Mouse (Mus musculus): ENCODE data around the gene Cenpn. TPM values are rescaled to one million over a fixed set of nuclear protein-coding genes. Genes with fewer than 3 reads are reported as not detected.

Gene Cenpn
- polyA plus RNA-seq (2016; fragmentation: Nextera tagmentation; extraction: Ambion mirVana), result 48.3 and 62.6 TPM in 2 replicates

DNA sequence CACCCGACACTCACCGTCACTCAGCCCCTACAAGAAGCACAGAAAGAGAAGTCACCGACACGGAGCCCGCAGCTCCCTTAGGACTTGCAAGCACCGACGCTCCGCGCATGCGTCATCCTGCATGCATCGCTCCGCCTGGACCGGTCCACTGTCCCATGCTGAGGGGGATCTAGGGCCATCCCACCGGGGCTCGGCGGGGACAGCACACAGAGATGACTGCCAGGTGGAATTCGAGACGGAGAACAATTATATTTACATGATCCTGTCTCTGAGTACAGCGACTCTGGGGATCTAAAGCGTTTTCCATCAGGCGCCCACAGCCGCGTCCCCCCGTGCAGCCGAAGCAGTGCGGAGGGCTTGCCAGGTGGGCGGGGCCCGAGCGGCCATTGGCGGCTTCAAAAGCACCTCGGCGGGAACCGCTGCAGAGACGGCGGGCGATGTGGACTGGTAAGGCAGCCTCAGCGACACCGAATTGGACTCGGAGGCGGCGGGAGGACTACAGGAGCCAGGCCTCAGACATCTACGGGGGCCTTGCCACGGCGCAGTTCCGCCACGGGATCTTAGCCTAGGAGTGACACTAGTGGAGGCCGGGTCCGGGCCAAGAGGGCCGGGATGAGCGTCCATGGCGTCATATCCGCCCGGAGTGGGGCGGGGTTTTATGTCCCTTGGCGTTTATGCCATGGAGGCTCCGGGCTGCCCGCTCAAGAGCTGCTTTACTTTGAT lies at the start of gene Cenpn, which contains the start of gene Cmc2:
Gene Cenpn, plus strand, starts transcription at position 394 of the 723 bp plus-strand sequence.
Gene Cmc2, minus strand, starts transcription at position 119 of the 723 bp plus-strand sequence.
- under 1% methylated on average over 57 of the region's 57 CpGs for WGBS
- peak; percentile 95 for DNase-seq (ENCODE audit: low spot score)
- H3K27me3 ChIP-seq (ENCODE audit: insufficient read depth, poor library complexity, severe bottlenecking), result no peaks in the 10 kb centered on the region
- no peaks in the 10 kb centered on the region for H3K9me3 ChIP-seq
- peaks cover 40% of the 10 kb centered on the region for H3K36me3 ChIP-seq
- H3K4me3 ChIP-seq, result peak within 1 kb of the TSS; percentile 90
- peak within 1 kb of the TSS; percentile 97 for H3K27ac ChIP-seq
- peaks cover 19% of the 10 kb centered on the region for H3K4me1 ChIP-seq (replicated peaks)

DNA sequence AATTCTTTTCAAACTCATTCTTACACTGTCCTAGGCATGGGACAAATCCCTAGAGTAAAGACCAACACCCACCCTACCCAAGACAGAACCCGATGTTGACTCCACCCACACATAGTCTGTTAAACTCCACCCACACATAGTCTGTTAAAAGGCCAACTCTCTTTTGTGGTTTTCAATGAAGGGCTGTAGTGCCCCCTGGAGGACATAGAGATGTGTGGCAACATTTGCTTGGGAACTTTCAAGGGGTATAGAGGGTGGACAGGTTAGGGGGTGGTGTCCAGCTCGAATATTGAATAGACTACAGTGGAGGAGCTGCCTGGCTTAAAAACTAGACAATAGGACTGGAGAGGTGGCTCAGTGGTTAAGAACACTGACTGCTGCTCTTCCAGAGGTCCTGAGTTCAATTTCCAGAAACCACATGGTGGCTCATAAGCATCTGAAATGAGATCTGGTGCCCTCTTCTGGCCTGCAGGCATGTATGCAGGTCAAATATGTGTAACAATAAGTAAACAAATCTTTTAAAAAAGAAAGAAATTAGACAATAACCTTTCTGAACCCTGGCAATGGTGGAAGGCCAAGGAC lies 48.7 kb upstream of the Cenpn start:
- no peaks in the 10 kb centered on the region for H3K27me3 ChIP-seq (ENCODE audit: insufficient read depth, poor library complexity, severe bottlenecking)
- WGBS, result 71% methylated on average over 2 of the region's 2 CpGs

DNA sequence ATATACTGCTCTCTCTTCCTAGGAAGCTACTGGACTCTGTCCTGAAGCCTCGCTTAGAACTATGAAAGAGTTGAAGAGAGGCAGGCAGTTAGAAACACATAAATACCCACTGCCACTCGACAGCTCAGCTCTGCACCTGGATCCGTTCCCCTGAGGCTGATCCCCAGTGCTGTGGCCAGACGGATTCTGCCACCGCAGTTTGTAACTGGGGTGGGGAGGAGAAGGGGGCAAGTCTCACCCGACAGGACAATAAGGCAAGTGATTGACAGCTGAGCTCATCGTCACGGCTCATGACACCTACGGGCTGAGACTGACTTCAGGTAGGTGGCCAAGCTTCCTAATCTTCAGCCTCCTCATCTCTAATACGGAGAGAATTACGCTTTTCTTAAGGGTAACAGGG lies 47.9 kb upstream of the Cenpn start:
- H3K27ac ChIP-seq, result no peak overlapping the region
- no peaks in the 10 kb centered on the region for H3K36me3 ChIP-seq
- no peak for DNase-seq (ENCODE audit: low spot score)
- H3K9me3 ChIP-seq, result peaks cover 3% of the 10 kb centered on the region; the same call in 1 of the 2 replicates
- H3K4me3 ChIP-seq, result no peak overlapping the region
- 83% methylated on average over 11 of the region's 11 CpGs for WGBS
- no peaks in the 10 kb centered on the region for H3K27me3 ChIP-seq (ENCODE audit: insufficient read depth, poor library complexity, severe bottlenecking)
- no peaks in the 10 kb centered on the region for H3K4me1 ChIP-seq (replicated peaks)

More for the DNA sequence above, 48.7 kb upstream of the Cenpn start:
- H3K27ac ChIP-seq, result no peak overlapping the region
- H3K4me1 ChIP-seq (replicated peaks), result no peaks in the 10 kb centered on the region
- no peak for DNase-seq (ENCODE audit: low spot score)
- peaks cover 3% of the 10 kb centered on the region; the same call in 1 of the 2 replicates for H3K9me3 ChIP-seq
- H3K36me3 ChIP-seq, result no peaks in the 10 kb centered on the region
- no peak overlapping the region for H3K4me3 ChIP-seq

DNA sequence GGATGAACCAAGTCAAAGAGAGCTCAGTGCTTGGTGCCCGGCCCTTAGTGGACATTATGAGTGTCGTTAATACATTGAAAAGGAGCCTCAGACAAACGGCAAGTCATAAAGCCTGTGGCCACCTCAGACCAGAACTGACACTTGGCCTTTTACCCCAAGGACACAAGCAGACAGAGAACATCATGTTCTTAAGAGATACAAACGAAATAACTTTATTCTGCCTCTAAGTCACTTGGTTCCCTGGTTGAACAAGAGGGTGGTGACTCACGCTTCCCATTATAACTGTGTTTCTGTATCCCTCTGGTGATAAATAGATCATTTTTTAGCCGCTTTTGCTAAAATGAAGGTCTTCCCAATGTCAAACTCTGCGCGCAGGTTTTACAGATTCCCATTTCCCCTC lies 47.5 kb upstream of the Cenpn start:
- Histone ChIP-seq H3K4me3 (no peak overlapping the region), H3K4me1 (replicated peaks) (no peaks in the 10 kb centered on the region), H3K27ac (no peak overlapping the region), H3K9me3 (peaks cover 3% of the 10 kb centered on the region; the same call in 1 of the 2 replicates), H3K36me3 (no peaks in the 10 kb centered on the region), H3K27me3 (ENCODE audit: insufficient read depth, poor library complexity, severe bottlenecking) (no peaks in the 10 kb centered on the region)
- 88% methylated on average over 8 of the region's 8 CpGs for WGBS
- no peak for DNase-seq (ENCODE audit: low spot score)

DNA sequence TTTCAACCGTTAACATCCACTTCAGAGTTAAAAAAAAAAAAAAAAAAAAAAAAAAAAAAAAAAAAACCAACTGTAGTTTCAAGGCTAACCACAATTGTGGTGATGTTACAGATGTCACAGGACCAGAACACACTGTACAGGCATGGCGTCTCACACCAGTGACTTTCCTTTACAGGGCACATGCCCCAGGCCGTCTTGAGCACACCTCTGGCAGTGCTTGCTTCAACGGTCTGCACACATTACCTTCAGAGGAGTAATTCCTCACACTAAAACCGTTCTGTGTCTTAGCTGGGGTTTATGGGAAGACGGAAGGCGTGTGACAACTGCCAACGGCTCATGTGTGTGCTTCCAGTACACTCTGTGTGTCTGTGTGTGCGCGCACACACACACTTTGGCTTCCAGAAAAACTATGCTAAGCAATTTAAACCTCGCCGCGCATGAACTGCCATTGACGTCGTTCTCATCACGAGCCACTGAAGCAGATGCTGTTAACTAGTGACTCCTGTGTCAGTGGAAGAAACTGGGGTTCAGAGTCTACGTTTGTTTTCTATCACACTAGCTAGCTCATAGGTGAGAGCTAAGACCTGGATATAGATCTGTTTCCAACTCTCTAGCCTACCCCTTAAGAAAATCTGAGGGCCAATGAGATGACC lies 45.6 kb upstream of the Cenpn start:
- H3K36me3 ChIP-seq, result no peaks in the 10 kb centered on the region
- 88% methylated on average over 17 of the region's 17 CpGs for whole genome bisulfite sequencing
- no peaks in the 10 kb centered on the region for H3K4me1 ChIP-seq (replicated peaks)
- no peak for DNase-seq (ENCODE audit: low spot score)
- no peaks in the 10 kb centered on the region for H3K27me3 ChIP-seq (ENCODE audit: insufficient read depth, poor library complexity, severe bottlenecking)
- H3K27ac ChIP-seq, result no peak overlapping the region
- no peak overlapping the region for H3K4me3 ChIP-seq
- peaks cover 3% of the 10 kb centered on the region; the same call in 1 of the 2 replicates for H3K9me3 ChIP-seq

DNA sequence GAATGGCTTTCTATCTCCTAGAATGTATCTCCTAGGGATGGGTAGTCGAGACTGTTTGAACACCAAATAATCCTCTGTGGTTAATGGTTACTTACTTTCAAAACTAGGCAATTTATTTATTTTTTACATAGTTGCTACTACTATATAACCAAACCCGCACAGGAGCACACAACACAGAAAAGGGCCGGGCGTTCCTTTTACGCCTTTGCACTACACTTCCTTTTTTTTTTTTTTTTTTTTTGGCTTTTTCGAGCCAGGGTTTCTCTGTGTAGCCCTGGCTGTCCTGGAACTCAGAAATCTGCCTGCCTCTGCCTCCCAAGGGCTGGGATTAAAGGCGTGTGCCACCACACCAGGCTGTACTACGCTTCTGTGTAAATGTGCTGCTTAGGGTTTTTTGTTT lies 40.1 kb upstream of the Cenpn start:
- H3K36me3 ChIP-seq, result peaks cover 6% of the 10 kb centered on the region
- H3K27ac ChIP-seq, result no peak overlapping the region
- H3K27me3 ChIP-seq (ENCODE audit: insufficient read depth, poor library complexity, severe bottlenecking), result no peaks in the 10 kb centered on the region
- H3K4me1 ChIP-seq (replicated peaks), result no peaks in the 10 kb centered on the region
- peaks cover 7% of the 10 kb centered on the region; the same call in 1 of the 2 replicates for H3K9me3 ChIP-seq
- no peak overlapping the region for H3K4me3 ChIP-seq
- WGBS, result 93% methylated on average over 8 of the region's 8 CpGs
- no peak for DNase-seq (ENCODE audit: low spot score)

DNA sequence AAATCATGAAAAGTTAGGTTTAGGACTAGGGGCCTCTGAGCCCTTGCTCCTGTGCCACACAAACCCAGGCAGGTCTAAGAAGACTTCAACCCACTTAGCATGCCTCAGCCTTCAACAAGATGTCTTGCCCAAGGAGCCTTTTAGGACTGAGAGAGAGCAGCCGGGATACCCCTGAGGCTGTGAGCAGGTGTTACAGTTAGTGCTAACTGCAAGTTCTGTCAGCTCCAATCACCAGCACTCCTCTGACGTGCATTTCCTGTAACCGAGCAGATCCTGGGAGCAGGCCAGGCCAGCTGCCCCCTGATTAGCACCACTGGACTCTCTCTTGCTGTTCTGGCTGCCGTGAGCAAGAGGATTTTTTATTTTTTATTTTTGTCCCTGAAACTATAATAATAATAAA lies 33.7 kb upstream of the Cenpn start:
- H3K36me3 ChIP-seq, result peaks cover 54% of the 10 kb centered on the region
- H3K4me3 ChIP-seq, result no peak overlapping the region
- no peak for DNase-seq (ENCODE audit: low spot score)
- 0 out of 2 replicates have a peak, but pooled peaks cover 3% of the 10 kb centered on the region for H3K9me3 ChIP-seq
- H3K27me3 ChIP-seq (ENCODE audit: insufficient read depth, poor library complexity, severe bottlenecking), result no peaks in the 10 kb centered on the region
- no peaks in the 10 kb centered on the region for H3K4me1 ChIP-seq (replicated peaks)
- no peak overlapping the region for H3K27ac ChIP-seq
- 81% methylated on average over 4 of the region's 4 CpGs for WGBS

DNA sequence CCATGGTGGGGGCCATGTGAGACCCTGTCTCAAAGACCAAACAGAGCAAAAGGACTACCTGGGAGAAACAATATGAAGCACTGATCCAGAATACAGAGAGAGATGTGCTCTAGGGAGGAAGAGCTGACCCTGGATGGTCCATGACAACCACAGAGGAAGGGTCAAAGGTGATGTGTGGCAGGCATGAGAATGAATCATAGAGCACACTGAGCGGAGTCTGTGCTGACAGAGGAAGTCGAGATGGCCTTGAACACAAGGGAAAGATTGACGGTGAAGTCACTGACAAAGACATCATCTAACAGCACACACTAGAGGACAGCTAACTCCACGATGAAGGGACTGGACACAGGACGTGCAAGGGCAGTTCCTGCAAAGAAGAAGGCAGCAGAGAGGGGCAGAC lies 30.1 kb upstream of the Cenpn start:
- no peak for DNase-seq (ENCODE audit: low spot score)
- peaks cover 8% of the 10 kb centered on the region; the same call in 1 of the 2 replicates for H3K9me3 ChIP-seq
- H3K4me3 ChIP-seq, result no peak overlapping the region
- 90% methylated on average over 5 of the region's 5 CpGs for WGBS
- no peaks in the 10 kb centered on the region for H3K4me1 ChIP-seq (replicated peaks)
- H3K27me3 ChIP-seq (ENCODE audit: insufficient read depth, poor library complexity, severe bottlenecking), result no peaks in the 10 kb centered on the region
- H3K27ac ChIP-seq, result no peak overlapping the region
- peaks cover 58% of the 10 kb centered on the region for H3K36me3 ChIP-seq

DNA sequence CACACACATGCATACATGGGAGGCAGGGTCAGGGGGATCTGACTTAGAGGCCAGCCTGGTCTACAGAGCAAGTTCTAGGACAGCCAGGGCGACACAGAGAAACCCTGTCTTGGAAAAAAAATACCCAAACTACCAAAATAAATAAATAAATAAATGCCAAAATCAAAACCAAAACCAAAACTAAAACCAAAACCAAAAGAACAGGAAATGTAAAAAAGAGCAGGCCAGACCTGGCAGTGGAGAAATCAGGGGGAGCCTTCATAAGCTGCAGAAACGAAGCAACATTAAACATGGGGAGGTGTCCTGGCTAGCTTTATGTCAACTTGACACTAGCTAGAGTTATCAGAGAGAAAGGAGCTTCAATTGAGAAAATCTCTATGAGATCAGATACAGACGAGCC lies 29.4 kb upstream of the Cenpn start:
- WGBS, result 90% methylated on average over 3 of the region's 3 CpGs
- H3K27ac ChIP-seq, result no peak overlapping the region
- H3K27me3 ChIP-seq (ENCODE audit: insufficient read depth, poor library complexity, severe bottlenecking), result no peaks in the 10 kb centered on the region
- no peaks in the 10 kb centered on the region for H3K4me1 ChIP-seq (replicated peaks)
- no peak overlapping the region for H3K4me3 ChIP-seq
- DNase-seq (ENCODE audit: low spot score), result no peak
- peaks cover 52% of the 10 kb centered on the region for H3K36me3 ChIP-seq
- peaks cover 8% of the 10 kb centered on the region; the same call in 1 of the 2 replicates for H3K9me3 ChIP-seq

DNA sequence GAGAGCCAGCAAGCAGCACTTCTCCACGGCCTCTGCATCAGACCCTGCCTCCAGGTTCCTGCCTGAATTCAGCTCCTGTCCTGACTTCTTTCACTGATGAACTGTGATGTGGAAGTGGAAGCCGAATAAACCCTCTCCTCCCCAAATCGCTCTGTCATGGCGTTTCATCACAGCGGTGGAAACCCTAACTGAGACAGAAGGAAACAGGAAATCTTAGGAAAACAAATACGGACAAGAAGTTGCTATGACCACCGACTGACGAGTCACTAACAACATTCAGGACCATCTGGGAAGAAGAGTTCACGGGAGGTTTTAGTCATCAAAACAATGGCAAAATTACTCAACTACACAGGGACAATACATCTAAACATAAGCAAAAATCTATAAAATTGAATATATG lies 28.9 kb upstream of the Cenpn start:
- H3K9me3 ChIP-seq, result peaks cover 8% of the 10 kb centered on the region; the same call in 1 of the 2 replicates
- no peaks in the 10 kb centered on the region for H3K27me3 ChIP-seq (ENCODE audit: insufficient read depth, poor library complexity, severe bottlenecking)
- no peak for DNase-seq (ENCODE audit: low spot score)
- H3K4me1 ChIP-seq (replicated peaks), result no peaks in the 10 kb centered on the region
- no peak overlapping the region for H3K4me3 ChIP-seq
- H3K36me3 ChIP-seq, result peaks cover 47% of the 10 kb centered on the region
- H3K27ac ChIP-seq, result no peak overlapping the region
- 77% methylated on average over 9 of the region's 9 CpGs for WGBS

DNA sequence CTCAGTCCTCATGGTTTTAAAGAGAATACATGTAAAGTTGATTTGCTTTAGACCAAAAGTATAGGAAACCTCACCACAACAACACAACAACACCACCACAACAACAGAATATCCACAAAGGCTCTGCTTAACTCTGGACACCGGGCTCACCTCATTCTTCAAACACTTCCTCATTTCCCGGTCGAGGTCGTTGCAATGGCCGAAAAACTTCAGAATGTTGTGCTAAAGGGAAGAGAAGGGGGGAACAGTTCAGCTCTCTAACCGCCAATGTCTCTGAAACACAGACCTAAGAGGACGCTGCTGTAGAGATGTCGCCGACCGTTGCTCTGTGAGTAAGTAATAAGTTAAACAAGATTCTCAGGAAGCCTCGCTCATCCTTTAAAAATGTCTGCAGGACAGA lies 27.6 kb upstream of the Cenpn start:
- no peak overlapping the region for H3K27ac ChIP-seq
- peaks cover 34% of the 10 kb centered on the region for H3K36me3 ChIP-seq
- no peak for DNase-seq (ENCODE audit: low spot score)
- H3K4me1 ChIP-seq (replicated peaks), result no peaks in the 10 kb centered on the region
- WGBS, result 92% methylated on average over 11 of the region's 11 CpGs
- no peak overlapping the region for H3K4me3 ChIP-seq
- no peaks in the 10 kb centered on the region for H3K27me3 ChIP-seq (ENCODE audit: insufficient read depth, poor library complexity, severe bottlenecking)
- peaks cover 8% of the 10 kb centered on the region; the same call in 1 of the 2 replicates for H3K9me3 ChIP-seq

DNA sequence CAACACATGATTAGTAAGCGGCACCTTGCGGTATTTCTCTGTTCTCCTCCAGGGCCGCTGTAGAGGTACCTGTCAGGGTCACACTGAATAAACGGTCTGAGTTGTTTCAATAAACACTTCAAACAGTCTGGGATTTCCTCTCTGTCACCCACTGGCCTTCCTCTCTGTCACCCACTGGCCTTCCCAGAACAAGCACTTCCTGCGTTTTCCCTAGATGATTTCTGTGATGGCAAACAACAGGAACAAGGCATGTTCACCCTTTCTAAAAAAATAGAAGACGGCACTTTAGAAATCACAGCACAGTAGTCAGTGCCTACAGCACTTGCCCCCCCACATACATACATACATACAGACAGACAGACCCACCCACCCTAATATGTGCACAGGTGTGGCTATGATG lies 26.0 kb upstream of the Cenpn start:
- peaks cover 22% of the 10 kb centered on the region for H3K36me3 ChIP-seq
- no peaks in the 10 kb centered on the region for H3K4me1 ChIP-seq (replicated peaks)
- H3K27me3 ChIP-seq (ENCODE audit: insufficient read depth, poor library complexity, severe bottlenecking), result no peaks in the 10 kb centered on the region
- H3K27ac ChIP-seq, result no peak overlapping the region
- WGBS, result 91% methylated on average over 6 of the region's 6 CpGs
- DNase-seq (ENCODE audit: low spot score), result no peak
- no peak overlapping the region for H3K4me3 ChIP-seq
- peaks cover 8% of the 10 kb centered on the region; the same call in 1 of the 2 replicates for H3K9me3 ChIP-seq

DNA sequence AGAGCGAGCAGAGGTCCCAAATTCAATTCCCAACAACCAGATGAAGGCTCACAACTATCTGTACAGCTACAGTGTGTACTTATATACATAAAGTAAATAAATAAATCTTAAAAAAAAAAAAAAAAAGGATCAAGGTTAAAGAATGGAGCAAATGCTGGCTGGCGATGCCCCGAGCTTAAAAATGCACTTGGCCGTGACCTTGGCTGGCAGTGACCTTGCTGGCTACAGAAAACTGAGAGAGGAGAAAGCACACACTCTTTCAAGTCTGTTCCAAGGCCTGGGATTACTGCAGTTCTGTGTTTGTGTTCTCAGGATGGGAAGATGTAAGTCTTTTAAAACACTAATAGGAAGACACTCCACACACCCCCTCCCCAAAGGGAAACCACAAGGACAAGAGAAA lies 16.8 kb upstream of the Cenpn start:
- Histone ChIP-seq H3K27me3 (ENCODE audit: insufficient read depth, poor library complexity, severe bottlenecking) (no peaks in the 10 kb centered on the region), H3K4me1 (replicated peaks) (no peaks in the 10 kb centered on the region), H3K27ac (no peak overlapping the region), H3K4me3 (no peak overlapping the region), H3K9me3 (peaks cover 5% of the 10 kb centered on the region), H3K36me3 (peaks cover 55% of the 10 kb centered on the region)
- DNase-seq (ENCODE audit: low spot score), result no peak
- 98% methylated on average over 4 of the region's 4 CpGs for WGBS

Data from hindbrain, embryonic 10.5 days (tissue).